Mouse (Mus musculus): ENCODE data around the gene Rmnd1. TPM values are rescaled to one million over a fixed set of nuclear protein-coding genes. Genes with fewer than 3 reads are reported as not detected.

The Rmnd1 gene
- 8.1 and 11.1 TPM in 2 replicates for polyA plus RNA-seq (2012; rRNA removed)

GRCm38 (mm10) chr10:4432123-4432931 is at the start of gene Rmnd1, which contains the start of gene Armt1:
Rmnd1 (minus strand) TSS chr10:4432388.
Armt1 (plus strand) TSS chr10:4432467.

GRCm38 (mm10) chr10:4387701-4388383 is 44.3 kb downstream of the Rmnd1 start, which contains the start of gene Zbtb2:
Zbtb2 (minus strand) TSS chr10:4388108.

Other genes with a start within 250 kb of the Rmnd1 start
- gene Akap12, start 166.0 kb downstream of the Rmnd1 start, polyA plus RNA-seq (2012; rRNA removed), result 0.85 and 1.1 TPM in 2 replicates
- gene Zbtb2, start 44.3 kb downstream of the Rmnd1 start, polyA plus RNA-seq (2012; rRNA removed), result 2.1 and 2.3 TPM in 2 replicates
- gene Armt1, start 79 bp upstream of the Rmnd1 start, polyA plus RNA-seq (2012; rRNA removed), result 1.7 and 1.9 TPM in 2 replicates
- not detected in 2 replicates for gene Ccdc170, start 50.1 kb upstream of the Rmnd1 start, polyA plus RNA-seq (2012; rRNA removed)
- gene Esr1, start 179.2 kb upstream of the Rmnd1 start, polyA plus RNA-seq (2012; rRNA removed), result 0.40 and 0.49 TPM in 2 replicates

All from stomach, adult 2 months (tissue).